Mouse (Mus musculus) gastrocnemius, postnatal 10 days (tissue): ENCODE measurements at regions not wholly inside any gene's neighbourhood (a gene's known extent, or its start where the extent isn't known, plus 50 kb on each side); places are given as distances from the start of the nearest gene placed in this dataset.
A peak's percentile ranks its signal among the peaks of the same experiment; 100 is the strongest.

ENCODE experiments used
- DNase-seq: peaks from one replicate; pipeline ENCODE4 v3.0.0; 2021; ENCODE audit warnings: mixed read lengths

- DNase-seq, result no peak
These were observed 207.2 kb downstream of the Enc1 start for GRCm38 (mm10) chr13:97448123-97448522.

- no peak for DNase-seq
These were observed 203.0 kb downstream of the Enc1 start for GRCm38 (mm10) chr13:97443731-97444428.

- no peak for DNase-seq
These were observed 201.9 kb downstream of the Enc1 start for GRCm38 (mm10) chr13:97442806-97443205.

- DNase-seq, result no peak
These were observed 201.4 kb downstream of the Enc1 start for GRCm38 (mm10) chr13:97442283-97442682.

- DNase-seq, result no peak
These were observed 200.9 kb downstream of the Enc1 start for GRCm38 (mm10) chr13:97441803-97442202.

GRCm38 (mm10) chr13:97439216-97439979, 198.5 kb downstream of the Enc1 start:
- no peak for DNase-seq

GRCm38 (mm10) chr13:97438692-97439091, 197.8 kb downstream of the Enc1 start:
- no peak for DNase-seq

GRCm38 (mm10) chr13:97438277-97438676, 197.4 kb downstream of the Enc1 start:
- DNase-seq, result no peak

- no peak for DNase-seq
These were observed 195.9 kb downstream of the Enc1 start for GRCm38 (mm10) chr13:97436719-97437350.

GRCm38 (mm10) chr13:97435865-97436718, 195.2 kb downstream of the Enc1 start:
- peak; percentile 56 for DNase-seq

GRCm38 (mm10) chr13:97434961-97435864, 194.3 kb downstream of the Enc1 start:
- DNase-seq, result no peak

- DNase-seq, result no peak
These were observed 193.3 kb downstream of the Enc1 start for GRCm38 (mm10) chr13:97434167-97434566.

- DNase-seq, result no peak
These were observed 191.7 kb downstream of the Enc1 start for GRCm38 (mm10) chr13:97432627-97433026.

- no peak for DNase-seq
These were observed 190.0 kb downstream of the Enc1 start for GRCm38 (mm10) chr13:97430885-97431284.

GRCm38 (mm10) chr13:97428163-97428562, 187.3 kb downstream of the Enc1 start:
- DNase-seq, result no peak

GRCm38 (mm10) chr13:97427537-97427936, 186.6 kb downstream of the Enc1 start:
- DNase-seq, result no peak

- no peak for DNase-seq
These were observed 184.8 kb downstream of the Enc1 start for GRCm38 (mm10) chr13:97425731-97426130.

- DNase-seq, result no peak
These were observed 183.0 kb downstream of the Enc1 start for GRCm38 (mm10) chr13:97423911-97424310.

- DNase-seq, result no peak
These were observed 182.5 kb downstream of the Enc1 start for GRCm38 (mm10) chr13:97423298-97423817.

- no peak for DNase-seq
These were observed 182.0 kb downstream of the Enc1 start for GRCm38 (mm10) chr13:97422897-97423296.

- DNase-seq, result no peak
These were observed 180.9 kb downstream of the Enc1 start for GRCm38 (mm10) chr13:97421831-97422230.
